Mouse (Mus musculus) MEL-GATA-1-ER (cell line): ENCODE results near the gene Cryba4.

Source experiments
- DNase-seq: peaks from one replicate; pipeline ENCODE4 v3.0.0-alpha.2; 2012; ENCODE audit warnings: low read depth; ENCODE audit errors: extremely low read depth

The Cryba4 gene

GRCm38 (mm10) chr5:112266011-112266777 lies 13.9 kb upstream of the Cryba4 start:
- peak; percentile 60 for DNase-seq

- peak; percentile 69 for DNase-seq
These were observed 13.2 kb upstream of the Cryba4 start for GRCm38 (mm10) chr5:112265515-112265914.

- DNase-seq = no peak
These were observed 12.8 kb upstream of the Cryba4 start for GRCm38 (mm10) chr5:112265110-112265509.

GRCm38 (mm10) chr5:112264099-112264498 lies 11.8 kb upstream of the Cryba4 start:
- DNase-seq = no peak

- no peak for DNase-seq
These were observed 8.5 kb upstream of the Cryba4 start for GRCm38 (mm10) chr5:112260818-112261217.

- DNase-seq = no peak
These were observed 7.7 kb upstream of the Cryba4 start for GRCm38 (mm10) chr5:112259862-112260650.

GRCm38 (mm10) chr5:112257896-112258295 lies 5.6 kb upstream of the Cryba4 start:
- DNase-seq = no peak

- no peak for DNase-seq
These were observed 4.1 kb upstream of the Cryba4 start for GRCm38 (mm10) chr5:112256457-112256856.

- DNase-seq = no peak
These were observed 3.1 kb upstream of the Cryba4 start, which contains the start of gene Crybb1 for GRCm38 (mm10) chr5:112255426-112255825. Gene Crybb1, plus strand, starts transcription at chr5:112255815.

- no peak for DNase-seq
These were observed 2.0 kb upstream of the Cryba4 start for GRCm38 (mm10) chr5:112254282-112254806.

- DNase-seq = peak; percentile 76
These were observed 851 bp upstream of the Cryba4 start for GRCm38 (mm10) chr5:112253169-112253568.

GRCm38 (mm10) chr5:112249106-112249505 lies 3.2 kb downstream of the Cryba4 start:
- no peak for DNase-seq

GRCm38 (mm10) chr5:112247399-112247798 lies 4.9 kb downstream of the Cryba4 start:
- no peak for DNase-seq

- no peak for DNase-seq
These were observed 7.3 kb downstream of the Cryba4 start for GRCm38 (mm10) chr5:112244890-112245615.

GRCm38 (mm10) chr5:112244275-112244562 lies 8.1 kb downstream of the Cryba4 start:
- DNase-seq = no peak

GRCm38 (mm10) chr5:112243539-112244274 lies 8.6 kb downstream of the Cryba4 start:
- DNase-seq = no peak

GRCm38 (mm10) chr5:112243041-112243440 lies 9.3 kb downstream of the Cryba4 start:
- DNase-seq = no peak

GRCm38 (mm10) chr5:112242361-112242778 lies 9.9 kb downstream of the Cryba4 start:
- DNase-seq = peak; percentile 85

- no peak for DNase-seq
These were observed 10.5 kb downstream of the Cryba4 start for GRCm38 (mm10) chr5:112241849-112242248.

GRCm38 (mm10) chr5:112240761-112241160 lies 11.6 kb downstream of the Cryba4 start:
- DNase-seq = peak; percentile 66
